In genomic region chr7:37375591-37375990, GRCm38 (mm10) we compare ENCODE assay signal across 16 mouse cellular contexts.
DNase-seq lines count a peak whose midpoint lies in the region; ATAC-seq and TF ChIP-seq lines count a peak whose summit lies in the region.
"Had no signal": no experiment of that assay in that cellular context is flagged by ENCODE, and none has a peak within 500 bp of the region (broad histone marks: within the 10 kb centered on the region; RNA-seq: fewer than 3 reads in every experiment).

No protein-coding gene starts in this region.

- no peak for ATAC-seq in hindbrain, embryonic 11.5 days (ENCODE audit: low FRiP score)
- no peak for ATAC-seq in hindbrain, postnatal 0 days
- peak; percentile 73 for ATAC-seq in Patski
- ATAC-seq in limb, embryonic 12.5 days (ENCODE audit: insufficient number of reproducible peaks, insufficient read depth, low FRiP score, low TSS enrichment, low read depth): no peak
- no peak for ATAC-seq in CD4-positive, CD25-positive, alpha-beta regulatory T cell, adult 4 months
- ATAC-seq: activated CD4-positive, CD25-positive, alpha-beta regulatory T cell, adult 4 months; forebrain, embryonic 14.5 days had no signal

- H3K4me2 ChIP-seq in hindbrain, embryonic 11.5 days (replicated peaks; ENCODE audit: low read depth, low read length): no peak overlapping the region
- no peak overlapping the region for H3K4me2 ChIP-seq in hindbrain, postnatal 0 days (ENCODE audit: low read depth, low read length)
- H3K4me2 ChIP-seq in limb, embryonic 12.5 days: peak overlapping the region; percentile 27
- H3K4me2 ChIP-seq: liver, embryonic 15.5 days had no signal

- H3K9ac ChIP-seq in hindbrain, embryonic 11.5 days (ENCODE audit: low read depth, low read length): 0 out of 2 replicates have a peak overlapping the region, but pooled peaks have one; percentile 16
- no peak overlapping the region for H3K9ac ChIP-seq in hindbrain, postnatal 0 days (replicated peaks; ENCODE audit: low read length)
- H3K9ac ChIP-seq in limb, embryonic 12.5 days (replicated peaks): 0 out of 2 replicates have a peak overlapping the region, but pooled peaks have one; percentile 31
- H3K9ac ChIP-seq: liver, embryonic 15.5 days had no signal

- no peak for DNase-seq in hindbrain, embryonic 11.5 days (ENCODE audit: low spot score)
- no peak for DNase-seq in hindbrain, postnatal 0 days (ENCODE audit: low spot score)
- DNase-seq in 3T3-L1 (ENCODE audit: low read depth, low spot score): peak; percentile 18
- peak; percentile 47 for DNase-seq in Patski (ENCODE audit: low read depth, low spot score)
- no peak for DNase-seq in testis, postnatal 14 days (ENCODE audit: low spot score)
- DNase-seq: heart, adult 11 months; layer of hippocampus, postnatal 36 days; left cerebral cortex, postnatal 4 days; lung, postnatal 4 days; right cerebral cortex, postnatal 25 days; thymus, adult 18-20 months had no signal

- POLR2A ChIA-PET in Patski (lab: Charles Lee): interaction anchor here (0.7 kb wide), 1 partner anchor 519 kb away, joined by 3 read pairs; no protein-coding TSS in a partner anchor

- H3K27ac ChIP-seq in hindbrain, embryonic 11.5 days (ENCODE audit: low read depth, low read length): no peak overlapping the region
- no peak overlapping the region for H3K27ac ChIP-seq in hindbrain, postnatal 0 days
- peak overlapping the region; percentile 47; the same call in 1 of the 2 replicates for H3K27ac ChIP-seq in limb, embryonic 12.5 days
- H3K27ac ChIP-seq: liver, embryonic 15.5 days had no signal

- no peak overlapping the region for H3K4me3 ChIP-seq in hindbrain, embryonic 11.5 days (ENCODE audit: low read depth, low read length)
- no peak overlapping the region for H3K4me3 ChIP-seq in hindbrain, postnatal 0 days (ENCODE audit: low read length)
- H3K4me3 ChIP-seq in limb, embryonic 12.5 days (replicated peaks): no peak overlapping the region
- H3K4me3 ChIP-seq: liver, embryonic 15.5 days had no signal

- no peaks in the 10 kb centered on the region for H3K27me3 ChIP-seq in hindbrain, embryonic 11.5 days (ENCODE audit: control insufficient read depth, insufficient read depth, low read length)
- no peaks in the 10 kb centered on the region for H3K27me3 ChIP-seq in hindbrain, postnatal 0 days (ENCODE audit: insufficient read depth, low read length)
- no peaks in the 10 kb centered on the region for H3K27me3 ChIP-seq in Patski
- peaks cover 19% of the 10 kb centered on the region; the same call in 1 of the 2 replicates for H3K27me3 ChIP-seq in limb, embryonic 12.5 days
- H3K27me3 ChIP-seq: liver, embryonic 15.5 days had no signal

- CTCF ChIA-PET in Patski (lab: Charles Lee): interaction anchor here (1.0 to 2.2 kb wide), 4 partner anchors 16 to 685 kb away, joined by 3 to 8 read pairs (median 4); no protein-coding TSS in a partner anchor

- TF ChIP-seq CTCF in hindbrain, postnatal 0 days (IDR thresholded peaks at IDR 0.05; ENCODE audit: low read depth): no peak
- TF ChIP-seq CTCF in Patski (IDR thresholded peaks at IDR 0.05): no peak

- H3K36me3 ChIP-seq in hindbrain, embryonic 11.5 days (ENCODE audit: control insufficient read depth, insufficient read depth, low read length): no peaks in the 10 kb centered on the region
- H3K36me3 ChIP-seq in hindbrain, postnatal 0 days (ENCODE audit: insufficient read depth, low read length): no peaks in the 10 kb centered on the region
- no peaks in the 10 kb centered on the region for H3K36me3 ChIP-seq in limb, embryonic 12.5 days
- H3K36me3 ChIP-seq: liver, embryonic 15.5 days had no signal

- in situ Hi-C loops in Patski (cut with MboI; ENCODE audit: low pct_unique_long_range_greater_than_20kb): loop anchor here (10.0 kb wide), 3 partner anchors 189 to 779 kb away; no protein-coding TSS in a partner anchor

- peaks cover 9% of the 10 kb centered on the region for H3K4me1 ChIP-seq in hindbrain, embryonic 11.5 days (replicated peaks; ENCODE audit: control insufficient read depth, insufficient read depth, low read length)
- H3K4me1 ChIP-seq in hindbrain, postnatal 0 days (ENCODE audit: insufficient read depth, low read length): no peaks in the 10 kb centered on the region
- H3K4me1 ChIP-seq in limb, embryonic 12.5 days (replicated peaks): peaks cover 33% of the 10 kb centered on the region
- H3K4me1 ChIP-seq: liver, embryonic 15.5 days had no signal

- 70% methylated on average over 11 of the region's 11 CpGs for WGBS in hindbrain, embryonic 11.5 days
- 53% methylated on average over 11 of the region's 11 CpGs for WGBS in hindbrain, postnatal 0 days
- WGBS in limb, embryonic 12.5 days: 24% methylated on average over 11 of the region's 11 CpGs

- H3K9me3 ChIP-seq in hindbrain, embryonic 11.5 days (ENCODE audit: control insufficient read depth, low read length): no peaks in the 10 kb centered on the region
- H3K9me3 ChIP-seq in hindbrain, postnatal 0 days (ENCODE audit: low read length): no peaks in the 10 kb centered on the region
- H3K9me3 ChIP-seq in limb, embryonic 12.5 days: no peaks in the 10 kb centered on the region
- H3K9me3 ChIP-seq: liver, embryonic 15.5 days had no signal

Comparison
In these comparisons a context has a peak if more than half of its experiments do, and no peak if none do; other contexts are left out.
1. DNase-seq: peak in 3T3-L1 (single experiment) and Patski (single experiment); none in hindbrain, embryonic 11.5 days (single experiment), hindbrain, postnatal 0 days (single experiment) and testis, postnatal 14 days (single experiment).